Mouse (Mus musculus) MEL (cell line): ENCODE measurements at regions not wholly inside any gene's neighbourhood (a gene's known extent, or its start where the extent isn't known, plus 50 kb on each side); places are given as distances from the start of the nearest gene placed in this dataset.

Experiments
- CHD2 ChIP-seq: IDR thresholded peaks from 2 replicates; pipeline ENCODE4 v1.6.1; 2011; ENCODE audit warnings: low read length, improper control_type of control experiment
- CTCF ChIP-seq, 3 experiments: IDR thresholded peaks in 2 of 3; conservative IDR thresholded peaks in 1 of 3; 2 replicates each; pipeline ENCODE4 v1.5.1; 2011 to 2012; ENCODE audit warnings: low read length in 3 of 3, low read depth in 2 of 3, mild to moderate bottlenecking in 2 of 3, improper control_type of control experiment in 1 of 3, inconsistent platforms in 1 of 3, mixed read lengths in 1 of 3, moderate library complexity in 1 of 3; ENCODE audit not compliant: control insufficient read depth in 1 of 3, insufficient read depth in 1 of 3, poor library complexity in 1 of 3, severe bottlenecking in 1 of 3
- ELF1 ChIP-seq: IDR thresholded peaks from 2 replicates; pipeline ENCODE4 v1.6.1; 2014; ENCODE audit warnings: low read depth, mild to moderate bottlenecking, inconsistent platforms, low read length, improper control_type of control experiment, moderate library complexity
- GABPA ChIP-seq: IDR thresholded peaks from 2 replicates; pipeline ENCODE4 v1.6.1; 2012; ENCODE audit warnings: low read depth, mild to moderate bottlenecking, inconsistent platforms, low read length, improper control_type of control experiment, moderate library complexity
- GATA1 ChIP-seq: IDR thresholded peaks from 2 replicates; pipeline ENCODE4 v1.6.1; 2011; ENCODE audit warnings: low read depth, low read length, improper control_type of control experiment
- NELFE ChIP-seq: IDR thresholded peaks from 2 replicates; pipeline ENCODE4 v1.6.1; 2011; ENCODE audit warnings: low read depth, low read length, improper control_type of control experiment
- RAD21 ChIP-seq: IDR thresholded peaks from 2 replicates; pipeline ENCODE4 v1.6.1; 2011; ENCODE audit warnings: mild to moderate bottlenecking, low read depth, low read length, improper control_type of control experiment
- RCOR1 ChIP-seq: IDR thresholded peaks from 2 replicates; pipeline ENCODE4 v1.6.1; 2012; ENCODE audit warnings: low read depth, mild to moderate bottlenecking, inconsistent platforms, low read length, improper control_type of control experiment

DNA sequence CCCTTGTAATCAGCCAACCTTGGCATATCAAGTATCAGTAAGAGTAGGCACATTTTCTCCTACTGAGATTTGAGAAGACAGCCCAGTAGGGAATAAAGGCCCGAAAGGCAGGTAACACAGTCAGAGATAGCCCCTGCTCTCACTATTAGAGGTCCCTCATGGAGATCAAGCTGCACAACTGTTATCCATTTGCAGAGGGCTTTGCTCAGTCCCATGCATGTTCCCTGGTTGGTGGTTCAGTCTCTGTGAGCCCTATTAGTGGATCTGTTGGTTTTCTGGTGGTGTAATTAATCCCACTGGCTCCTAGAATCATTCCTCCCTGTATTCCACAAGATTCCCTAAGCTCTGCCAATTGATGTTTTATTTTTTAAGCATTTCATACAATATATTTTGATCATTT, 1196.6 kb downstream of the Efna5 start:
- no peak for TF ChIP-seq RCOR1
- no peak for TF ChIP-seq CTCF (IDR thresholded peaks at IDR 0.05 in 2 of 3, conservative IDR thresholded peaks at IDR 0.05 in 1 of 3; ENCODE audit: control insufficient read depth in 1 of 3, insufficient read depth in 1 of 3, low read depth in 2 of 3, low read length in 3 of 3, poor library complexity in 1 of 3, severe bottlenecking in 1 of 3)
- TF ChIP-seq ELF1, result no peak
- TF ChIP-seq GABPA, result no peak
- TF ChIP-seq GATA1, result no peak
- TF ChIP-seq CHD2, result no peak
- no peak for TF ChIP-seq RAD21
- TF ChIP-seq NELFE, result no peak
